Mouse (Mus musculus) embryonic fibroblast, embryonic 13.5 days (primary cell): ENCODE data around the gene Map4k5.

Experiments
- CTCF ChIP-seq: IDR thresholded peaks from 2 replicates; pipeline ENCODE4 v1.5.1; 2011; ENCODE audit warnings: mild to moderate bottlenecking, control low read depth, low read length, moderate library complexity, borderline replicate concordance; ENCODE audit not compliant: insufficient read depth
- POLR2A ChIP-seq: IDR thresholded peaks from 2 replicates; pipeline ENCODE4 v1.6.1; 2011; ENCODE audit warnings: low read depth, mild to moderate bottlenecking, control low read depth, low read length, moderate library complexity

DNA sequence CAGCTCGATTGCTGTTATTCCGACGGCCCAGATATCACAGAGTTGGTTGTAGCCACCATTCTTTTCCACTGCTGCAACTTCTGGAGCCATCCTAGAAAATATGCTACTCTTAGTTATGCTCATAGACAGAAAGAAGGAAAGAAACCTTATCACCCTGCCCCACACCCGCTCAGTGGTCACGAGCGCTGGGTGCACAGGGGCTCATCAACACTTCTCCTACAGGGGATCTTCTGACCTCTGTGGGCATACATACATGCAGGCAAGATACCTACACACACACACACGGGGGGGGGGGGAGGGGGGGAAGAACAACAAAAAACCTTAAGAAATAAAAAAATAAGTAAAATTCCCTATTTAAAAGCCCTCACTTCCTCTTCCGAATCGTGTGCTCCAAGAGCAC, 47.3 kb downstream of the Map4k5 start:
- TF ChIP-seq POLR2A: no peak
- TF ChIP-seq CTCF: no peak
